Mouse (Mus musculus): ENCODE measurements around the gene Tmem200a.

The Tmem200a gene

GRCm38 (mm10) chr10:25876809-25877208 is 202.0 kb downstream of the Tmem200a start:
- DNase-seq = no peak

DNA sequence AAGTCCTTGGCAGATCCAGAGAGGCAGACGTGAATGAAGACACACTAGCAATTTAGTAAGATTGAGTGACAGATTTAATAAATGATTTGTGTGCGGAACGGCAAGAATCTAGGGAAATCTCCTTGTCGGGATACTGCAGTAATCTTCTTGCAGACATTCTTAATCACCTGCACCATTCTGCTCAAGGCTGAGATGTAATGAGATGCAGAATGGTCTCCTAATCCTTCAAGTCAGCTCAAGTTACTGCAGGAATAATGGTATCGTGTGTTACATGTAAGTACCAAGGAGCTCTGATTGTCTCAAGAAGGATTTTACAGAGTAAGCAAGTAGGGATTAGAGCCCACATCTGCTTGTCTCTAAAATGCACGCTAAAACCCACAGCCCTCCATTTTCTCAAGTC is 210.1 kb downstream of the Tmem200a start:
- DNase-seq = no peak
